Mouse (Mus musculus) layer of hippocampus, adult 2 months (tissue): ENCODE results near the gene Col11a2. TPM values are rescaled to one million over a fixed set of nuclear protein-coding genes. Genes with fewer than 3 reads are reported as not detected.

ENCODE experiments used
- DNase-seq, 2 experiments: peaks; one replicate each; pipeline ENCODE4 v3.0.0; 2022; ENCODE audit warnings: low spot score in 2 of 2
- H3K27ac ChIP-seq: fragments of 200-600 bp; 2 replicates; pipeline ENCODE4 v1.8.1; 2022
- H3K4me3 ChIP-seq: fragments of 200-600 bp; 2 replicates; pipeline ENCODE4 v1.8.1; 2022; ENCODE audit warnings: mild to moderate bottlenecking
- CTCF ChIP-seq: fragments of 200-600 bp; conservative IDR thresholded peaks from 2 replicates; pipeline ENCODE4 v1.8.1; 2022; ENCODE audit warnings: antibody characterized with exemption, mild to moderate bottlenecking, moderate library complexity
- total RNA-seq, 2 experiments: library from RNA; stranded (reverse); gene quantifications; 2 replicates each; pipeline ENCODE4 v1.2.3; 2021

The Col11a2 gene
- total RNA-seq, 2 experiments from 2014 or later = 18.9 to 23.1 TPM

- Histone ChIP-seq H3K4me3 (no peak overlapping the region), H3K27ac (no peak overlapping the region)
- DNase-seq = no peak
- TF ChIP-seq CTCF = no peak
Observed at GRCm38 (mm10) chr17:34029150-34029889, 9.9 kb upstream of the Col11a2 start.

- Histone ChIP-seq H3K4me3 (peak overlapping the region; percentile 84), H3K27ac (peak overlapping the region; percentile 99; the same call in 1 of the 2 replicates)
- no peak for DNase-seq
- no peak for TF ChIP-seq CTCF
Observed at GRCm38 (mm10) chr17:34029890-34030595, 9.2 kb upstream of the Col11a2 start.

- peak; percentile 29 for TF ChIP-seq CTCF
- no peak for DNase-seq
- H3K27ac ChIP-seq = peak overlapping the region; percentile 99
- H3K4me3 ChIP-seq = peak overlapping the region; percentile 84
Observed at GRCm38 (mm10) chr17:34030861-34031326, 8.3 kb upstream of the Col11a2 start.

- no peak for TF ChIP-seq CTCF
- H3K4me3 ChIP-seq = peak within 1 kb of the TSS; percentile 84
- peak; percentile 98 to 99 for DNase-seq
- peak within 1 kb of the TSS; percentile 99 for H3K27ac ChIP-seq
Observed at GRCm38 (mm10) chr17:34031465-34032173, 7.6 kb upstream of the Col11a2 start, which contains the start of the genes Slc39a7 and Rxrb. Slc39a7 (minus strand) TSS chr17:34031682. Rxrb (plus strand) TSS chr17:34031812.

- Histone ChIP-seq H3K27ac (peak overlapping the region; percentile 99), H3K4me3 (peak overlapping the region; percentile 84)
- DNase-seq = peak in 1 of 2 experiments; percentile 51
- no peak for TF ChIP-seq CTCF
Observed at GRCm38 (mm10) chr17:34032174-34032632, 7.0 kb upstream of the Col11a2 start.

- DNase-seq = no peak
- peak overlapping the region; percentile 84 for H3K4me3 ChIP-seq
- no peak for TF ChIP-seq CTCF
- peak overlapping the region; percentile 99 for H3K27ac ChIP-seq
Observed at GRCm38 (mm10) chr17:34032806-34033205, 6.4 kb upstream of the Col11a2 start.

GRCm38 (mm10) chr17:34033441-34033840, 5.8 kb upstream of the Col11a2 start:
- peak overlapping the region; percentile 10; the same call in 1 of the 2 replicates for H3K4me3 ChIP-seq
- peak overlapping the region; percentile 99; the same call in 1 of the 2 replicates for H3K27ac ChIP-seq
- no peak for TF ChIP-seq CTCF
- no peak for DNase-seq

GRCm38 (mm10) chr17:34034064-34034463, 5.2 kb upstream of the Col11a2 start:
- peak in 1 of 2 experiments; percentile 84 for DNase-seq
- Histone ChIP-seq H3K27ac (no peak overlapping the region), H3K4me3 (peak overlapping the region; percentile 14; the same call in 1 of the 2 replicates)
- peak; percentile 89 for TF ChIP-seq CTCF

GRCm38 (mm10) chr17:34035517-34035916, 3.7 kb upstream of the Col11a2 start:
- H3K4me3 ChIP-seq = no peak overlapping the region
- no peak for TF ChIP-seq CTCF
- H3K27ac ChIP-seq = no peak overlapping the region
- DNase-seq = no peak

GRCm38 (mm10) chr17:34036647-34037046, 2.6 kb upstream of the Col11a2 start:
- DNase-seq = no peak
- Histone ChIP-seq H3K27ac (no peak overlapping the region), H3K4me3 (no peak overlapping the region)
- TF ChIP-seq CTCF = no peak

GRCm38 (mm10) chr17:34037241-34037640, 2.0 kb upstream of the Col11a2 start:
- no peak overlapping the region for H3K4me3 ChIP-seq
- DNase-seq = no peak
- no peak for TF ChIP-seq CTCF
- H3K27ac ChIP-seq = peak overlapping the region; percentile 83

GRCm38 (mm10) chr17:34038440-34038839, 797 bp upstream of the Col11a2 start:
- peak; percentile 63 to 78 for DNase-seq
- TF ChIP-seq CTCF = no peak
- H3K27ac ChIP-seq = peak overlapping the region; percentile 83

More at GRCm38 (mm10) chr17:34038440-34038839, 797 bp upstream of the Col11a2 start:
- H3K4me3 ChIP-seq = peak overlapping the region; percentile 43
